Mouse (Mus musculus): ENCODE measurements around the gene Kif2a.
"Not testable (repeated sequence)": the region's sequence is repeated elsewhere in the genome, so short reads cannot be mapped to it uniquely, and the experiment has no call there.

DNA sequence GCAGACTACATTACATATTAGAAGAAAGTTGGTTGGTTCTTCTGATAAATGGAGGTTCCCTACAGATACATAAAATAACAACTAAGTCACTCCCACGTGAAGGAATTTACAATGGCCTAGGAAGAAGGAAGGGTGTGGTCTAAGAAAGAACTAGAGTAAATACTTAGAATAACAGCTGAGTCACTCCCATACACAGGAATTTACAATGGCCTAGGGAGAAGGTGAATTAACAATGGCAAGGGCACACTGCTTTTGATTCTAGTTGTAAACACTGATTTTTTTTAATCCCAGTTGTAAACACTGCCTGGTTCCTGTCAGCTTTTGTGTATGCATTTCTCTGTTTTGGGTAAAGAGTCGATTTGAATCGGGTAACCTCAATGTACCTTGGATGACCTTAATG is 96.0 kb downstream of the Kif2a start:
- TF ChIP-seq POLR2A, CTCF (IDR thresholded peaks at IDR 0.05; ENCODE audit: extremely low read depth, insufficient read depth, low read length): not testable (repeated sequence)

All from cortical plate, adult 2 months (tissue).